Mouse (Mus musculus) adrenal gland (tissue): ENCODE measurements around the gene Rab5c.

ENCODE experiments used
- intact Hi-C: fragments of 180-260 bp; cut with DNase I; formaldehyde crosslinking; loops from one replicate; pipeline ENCODE4 v1.15.1; 2025

Gene Rab5c

DNA sequence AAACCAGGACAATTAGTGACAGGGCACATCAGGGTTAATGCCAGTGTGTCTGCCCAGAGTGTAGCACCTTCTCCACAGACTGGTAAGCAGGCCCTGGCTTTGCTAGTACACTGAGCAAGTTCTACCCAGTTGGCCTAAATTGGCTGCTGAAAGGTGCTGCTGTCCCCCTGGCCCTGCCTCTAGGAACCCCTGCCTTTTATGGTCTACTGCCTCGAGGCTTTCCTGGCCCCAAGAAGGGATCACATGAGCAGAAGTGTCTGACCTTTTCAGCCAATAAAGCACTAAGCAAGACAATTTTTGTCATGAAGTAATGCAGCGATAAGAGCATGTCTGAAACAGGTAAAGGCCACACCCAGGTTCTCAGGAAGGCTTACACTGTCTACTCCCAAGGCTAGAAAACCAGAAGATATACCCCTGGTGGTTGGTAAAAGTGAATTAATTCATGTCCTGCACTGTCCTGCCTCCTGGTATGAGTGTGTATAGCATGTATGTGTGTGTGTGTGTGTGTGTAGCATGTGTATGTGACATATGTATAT lies 15.5 kb downstream of the Rab5c start:
- intact Hi-C loops = no loop called here

DNA sequence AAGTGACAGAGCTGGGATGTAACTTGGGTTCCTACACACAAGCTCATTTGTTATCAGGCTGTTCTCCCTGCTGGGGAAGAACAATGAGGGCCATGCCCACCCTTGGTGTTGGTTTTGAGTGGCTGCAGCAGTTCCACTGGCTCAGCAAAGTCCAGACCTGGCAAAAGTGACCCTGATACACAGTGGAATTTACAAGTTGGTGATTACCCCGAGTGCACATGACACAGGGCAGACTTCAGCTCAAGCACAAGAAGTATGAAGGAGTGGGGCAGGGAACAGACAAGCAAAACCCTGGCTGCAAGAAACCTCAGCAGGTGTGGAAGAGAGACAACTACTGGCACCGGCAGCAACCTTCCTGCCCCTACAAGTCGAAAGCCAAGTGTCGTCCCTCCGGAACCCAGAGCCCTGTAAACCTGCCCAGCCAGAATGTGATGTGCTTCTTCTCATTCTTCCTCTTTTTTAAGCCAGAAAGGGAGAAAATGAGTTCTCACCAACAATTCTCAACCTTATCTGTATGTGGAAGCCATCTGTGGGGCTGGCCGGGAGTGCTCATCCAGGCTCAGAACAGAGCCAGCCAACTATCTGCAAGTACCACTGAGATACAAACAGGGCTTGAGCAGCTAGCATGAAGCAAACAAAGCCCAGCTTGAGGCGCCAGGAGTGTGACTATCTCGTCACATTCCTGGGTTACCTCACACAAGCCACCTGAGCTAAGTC lies 16.1 kb downstream of the Rab5c start:
- intact Hi-C loops = no loop called here

DNA sequence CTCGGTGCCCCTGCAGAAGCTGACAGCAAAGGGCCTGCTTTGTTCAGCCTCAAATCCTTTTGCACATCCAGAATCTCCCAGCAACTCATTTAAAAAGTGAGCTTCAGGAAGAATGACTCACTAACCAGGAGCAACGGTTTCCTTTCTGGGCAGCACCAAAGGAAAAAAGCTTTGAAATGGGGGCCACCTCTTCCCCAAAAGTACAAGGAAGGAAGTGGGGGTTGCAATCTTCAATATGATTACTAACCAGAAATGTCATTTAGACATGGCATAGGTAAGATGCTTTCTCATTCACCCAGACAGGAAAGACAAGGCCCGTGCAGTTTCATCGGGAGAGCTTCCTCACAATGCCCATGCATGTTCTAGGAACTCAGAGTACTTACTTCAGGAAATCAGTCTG lies 16.8 kb downstream of the Rab5c start:
- intact Hi-C loops = no loop called here

DNA sequence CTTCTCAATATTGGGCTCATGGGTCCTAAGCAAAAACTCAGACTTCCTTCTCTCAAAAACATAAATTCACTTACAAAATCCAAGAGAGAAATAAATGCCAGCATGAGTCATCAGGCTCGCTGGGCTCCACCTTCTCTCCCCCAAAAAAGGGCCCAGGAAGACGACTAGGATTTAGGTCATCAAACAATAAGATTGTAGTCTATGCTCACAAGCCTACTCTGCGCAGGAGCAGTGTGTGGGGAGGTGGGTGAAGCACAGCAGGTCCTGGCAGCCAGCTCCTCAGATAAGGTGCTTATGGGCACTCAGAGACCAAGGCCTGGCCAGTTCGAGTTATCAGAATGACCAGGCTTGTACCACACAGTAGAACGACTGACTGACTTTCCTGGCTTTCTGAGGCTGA lies 17.7 kb downstream of the Rab5c start:
- intact Hi-C loops = no loop called here

DNA sequence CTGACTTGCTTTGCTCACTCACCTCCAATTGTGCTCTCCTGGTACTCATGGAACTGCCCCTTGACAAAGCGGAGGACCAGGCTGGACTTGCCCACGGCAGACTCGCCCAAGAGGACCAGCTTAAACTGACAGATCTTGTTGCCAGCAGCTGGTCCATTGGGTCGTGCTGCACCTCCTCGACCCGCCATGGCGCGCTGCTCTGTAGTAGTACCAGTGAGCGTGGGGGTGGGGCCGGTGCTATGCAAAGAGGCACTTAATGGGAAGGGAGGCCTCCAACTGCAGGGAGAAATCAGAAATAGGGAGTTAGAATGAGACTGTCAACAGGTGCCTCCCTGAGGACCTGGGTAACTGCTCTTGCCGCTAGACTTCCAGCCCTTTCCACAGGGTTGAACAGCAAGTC lies 18.1 kb downstream of the Rab5c start:
- intact Hi-C loops = no loop called here

DNA sequence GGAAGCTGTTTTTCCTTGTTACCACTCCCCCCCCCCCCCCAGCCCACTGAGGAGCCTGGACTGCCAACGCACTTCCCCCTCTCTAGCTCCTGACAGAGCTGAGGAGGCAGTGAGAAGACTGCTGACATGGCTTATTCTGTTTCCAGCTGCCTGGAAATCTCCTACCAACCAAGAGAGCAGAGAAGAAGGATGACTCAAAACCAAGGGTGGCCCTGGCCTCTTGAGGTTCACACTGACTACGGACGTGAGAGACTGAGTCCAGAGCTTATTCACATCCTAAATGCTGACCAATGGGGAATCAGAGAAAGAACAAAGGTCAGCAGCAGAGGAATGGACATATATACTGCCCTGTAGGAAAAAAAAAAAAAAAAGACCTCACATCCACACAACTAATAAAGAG lies 18.7 kb downstream of the Rab5c start:
- intact Hi-C loops = no loop called here

DNA sequence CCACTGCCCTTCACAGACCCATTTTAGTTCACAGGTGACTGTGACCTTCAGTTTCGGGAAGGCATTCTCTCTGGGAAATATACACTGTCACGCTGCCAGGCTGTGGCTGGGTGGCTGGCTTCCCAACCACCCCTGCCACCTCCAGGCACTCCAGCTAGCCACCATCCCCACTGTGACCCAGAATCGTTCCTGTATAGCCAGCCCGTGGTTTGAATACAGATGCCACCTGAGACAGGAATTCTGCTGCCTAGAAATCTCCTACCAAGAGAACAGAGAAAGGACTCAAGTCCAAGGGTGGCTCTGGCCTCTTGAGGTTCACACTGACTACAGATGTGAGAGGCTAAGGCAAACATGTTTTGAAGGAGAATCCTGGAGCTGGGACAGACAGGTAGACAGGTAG lies 19.1 kb downstream of the Rab5c start:
- intact Hi-C loops = no loop called here

DNA sequence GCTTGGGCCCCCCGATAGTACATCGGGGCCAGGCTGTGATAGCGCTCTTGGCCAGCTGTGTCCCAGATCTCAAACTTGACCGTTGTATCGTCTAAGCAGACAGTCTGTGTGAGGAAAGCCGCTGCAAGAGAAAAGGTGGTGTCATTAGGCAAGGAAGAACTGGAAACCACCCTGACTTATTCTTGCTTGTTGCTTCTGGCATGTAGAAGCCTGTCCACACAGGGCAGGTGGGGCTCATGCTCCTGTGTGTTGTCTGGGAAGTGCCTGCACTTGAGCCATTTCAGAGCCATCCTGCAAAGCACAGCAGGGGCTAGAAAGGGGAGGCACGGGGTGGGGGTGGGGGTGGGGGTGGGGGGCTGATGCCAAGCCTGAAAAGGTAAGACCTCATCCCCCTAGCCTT lies 19.6 kb downstream of the Rab5c start:
- intact Hi-C loops = no loop called here

DNA sequence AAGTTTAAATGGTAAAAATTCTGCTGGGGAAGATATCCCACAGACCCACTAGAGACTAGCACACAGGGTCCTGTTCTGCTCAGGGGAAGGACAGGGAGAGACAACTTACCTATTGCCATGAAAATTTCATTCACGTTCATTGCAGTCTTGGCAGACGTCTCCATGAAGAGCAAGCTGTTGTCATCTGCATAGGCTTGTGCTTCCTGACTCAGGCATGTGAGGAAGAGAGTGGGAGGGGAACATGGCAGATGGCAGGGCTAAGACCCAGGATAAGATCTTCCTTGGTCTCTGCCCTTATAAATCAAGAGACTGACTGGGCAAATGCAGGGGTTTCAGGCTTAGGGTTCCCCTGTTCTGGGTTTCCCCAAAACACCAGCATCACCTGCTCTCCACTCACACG lies 21.4 kb downstream of the Rab5c start:
- intact Hi-C loops = no loop called here

DNA sequence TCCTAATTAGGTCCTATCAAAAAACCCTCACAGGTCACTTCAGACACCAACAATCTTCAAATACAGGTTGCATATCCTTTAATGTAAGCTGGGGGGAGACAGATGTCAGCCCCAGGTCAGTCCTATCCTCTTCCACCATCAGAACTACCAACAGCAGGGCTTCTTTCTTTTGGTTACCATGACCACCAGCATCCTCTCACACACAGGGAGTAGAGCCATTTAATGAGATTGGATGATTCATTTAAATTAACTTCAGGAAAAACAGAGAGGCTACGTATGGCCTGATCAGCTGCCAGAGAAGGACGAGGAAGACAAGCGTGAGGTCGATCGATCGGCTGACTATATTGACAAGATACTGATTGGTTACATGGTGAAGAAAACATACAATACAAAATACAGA lies 23.1 kb downstream of the Rab5c start:
- intact Hi-C loops = loop anchor here (5.0 kb wide), 2 partner anchors 32 to 47 kb away; partner anchors contain the start of gene Hcrt

DNA sequence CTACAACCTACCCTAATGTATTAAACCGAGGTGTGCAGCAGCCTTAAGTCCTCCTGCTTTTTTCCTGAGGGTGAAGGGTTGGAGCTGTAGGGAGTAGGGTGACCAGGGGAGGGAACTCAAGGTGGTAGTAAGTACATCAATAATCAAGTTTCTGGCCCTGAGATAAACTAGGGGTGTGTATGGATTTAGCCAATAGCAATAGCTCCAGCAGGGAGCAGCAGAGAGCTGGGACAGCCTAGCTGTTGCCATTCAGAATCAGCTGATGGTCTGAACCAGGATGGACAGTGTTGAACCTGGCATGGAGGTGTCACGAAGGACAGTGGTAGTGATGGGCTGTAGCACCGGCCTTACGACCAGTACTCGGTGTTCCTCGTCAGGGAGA lies 23.5 kb downstream of the Rab5c start:
- intact Hi-C loops = loop anchor here (5.0 kb wide), 2 partner anchors 33 to 48 kb away; partner anchors contain the start of gene Hcrt

DNA sequence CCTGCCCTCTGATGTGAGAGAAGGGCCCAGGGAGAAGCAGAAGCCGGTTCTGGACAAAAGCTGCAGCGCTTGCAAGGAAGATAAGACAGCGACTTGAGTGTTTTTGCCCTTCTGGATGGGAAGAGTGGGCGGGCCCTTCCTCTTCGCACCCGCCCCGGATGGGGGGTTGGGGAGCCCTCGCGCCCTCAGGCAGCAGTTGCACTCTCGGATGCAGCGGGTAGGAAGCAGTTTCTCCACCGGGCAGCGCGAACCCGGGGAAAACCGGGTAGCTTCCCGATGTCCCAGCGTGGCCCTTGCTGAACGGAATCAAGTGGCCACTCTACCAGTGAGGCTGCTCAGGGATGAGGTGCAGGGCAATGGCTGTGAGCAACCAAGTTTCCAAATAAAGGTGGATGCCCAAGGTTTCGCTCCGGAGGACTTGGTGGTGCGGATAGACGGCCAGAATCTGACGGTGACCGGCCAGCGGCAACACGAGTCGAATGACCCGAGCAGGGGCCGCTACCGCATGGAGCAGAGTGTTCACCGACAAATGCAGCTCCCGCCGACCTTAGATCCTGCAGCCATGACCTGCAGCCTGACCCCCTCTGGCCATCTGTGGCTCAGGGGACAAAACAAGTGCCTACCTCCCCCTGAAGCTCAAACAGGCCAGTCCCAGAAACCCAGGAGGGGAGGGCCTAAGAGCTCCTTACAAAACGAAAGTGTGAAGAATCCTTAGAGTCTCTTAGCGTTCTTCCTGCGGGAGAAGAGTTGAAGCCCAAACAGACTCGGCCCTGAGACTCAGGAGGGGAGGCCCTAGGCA lies 24.1 kb downstream of the Rab5c start, which contains the start of gene Hspb9:
TSS of gene Hspb9 (plus strand) at position 116 of the 799 bp plus-strand sequence.
- intact Hi-C loops = loop anchor here (5.0 kb wide), 2 partner anchors 33 to 48 kb away; partner anchors contain the start of gene Hcrt

DNA sequence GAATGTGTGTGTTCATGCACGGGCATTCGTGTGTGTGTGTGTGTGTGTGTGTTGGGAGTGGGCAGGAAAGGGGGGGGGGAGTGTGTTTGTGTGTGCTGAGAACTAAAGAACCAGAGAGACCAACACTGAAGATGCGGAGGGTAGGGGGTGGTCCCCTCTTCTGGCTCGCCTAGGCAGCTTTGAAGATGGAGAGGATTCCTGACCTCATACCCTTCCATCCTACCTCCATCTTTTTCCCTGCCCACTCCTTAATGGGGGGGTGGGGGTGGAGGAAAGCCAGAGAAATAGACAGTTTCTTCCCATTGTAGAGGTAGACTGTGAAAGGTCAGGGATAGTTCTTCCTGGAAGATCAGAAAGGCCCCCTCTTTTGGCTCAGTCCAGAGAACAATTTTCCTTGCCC lies 24.8 kb downstream of the Rab5c start:
- intact Hi-C loops = loop anchor here (5.0 kb wide), 2 partner anchors 34 to 49 kb away; partner anchors contain the start of gene Hcrt

DNA sequence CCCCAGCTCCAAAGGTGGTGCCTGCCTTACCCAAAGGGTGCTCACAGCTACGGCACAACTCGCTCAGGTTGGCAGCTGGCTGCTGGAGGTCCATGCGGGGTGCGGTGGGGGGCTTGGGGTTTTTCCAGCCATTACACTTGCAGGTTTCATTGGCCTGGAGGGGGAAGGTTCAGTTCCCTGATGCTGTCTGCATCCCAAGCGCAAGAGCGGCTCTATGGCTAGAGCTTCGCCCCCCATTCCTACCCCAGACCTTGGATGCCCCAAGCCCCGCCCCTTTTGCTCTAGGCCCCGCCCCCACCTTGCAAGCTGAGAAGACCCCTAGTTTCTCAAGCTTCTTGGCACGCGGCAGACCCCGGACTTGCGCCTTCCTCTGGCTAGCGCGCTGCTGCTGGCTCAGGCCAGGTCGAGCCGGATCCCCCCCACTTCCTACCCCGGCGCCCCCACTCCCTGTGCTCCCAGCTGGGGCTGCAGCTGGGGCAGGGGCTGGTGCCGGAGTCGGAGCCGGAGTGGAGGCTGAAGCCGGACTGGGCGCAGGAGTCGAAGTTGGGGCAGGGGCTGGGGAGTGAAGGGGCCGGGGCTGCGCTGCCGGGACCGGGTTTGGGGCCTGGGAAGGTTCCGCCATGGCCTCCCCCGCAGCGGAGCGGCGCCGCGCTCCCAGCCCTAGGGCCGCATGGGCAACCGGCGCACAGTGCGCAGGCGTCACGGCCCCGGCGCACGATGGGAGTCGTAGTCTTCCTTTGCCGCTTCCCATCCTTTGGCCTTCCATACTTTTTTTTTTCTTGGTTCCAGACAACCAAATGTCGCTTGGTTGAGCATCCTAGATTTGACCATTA lies 26.0 kb downstream of the Rab5c start, which contains the start of gene Kat2a:
TSS of gene Kat2a (minus strand) at position 683 of the 833 bp plus-strand sequence.
- intact Hi-C loops = loop anchor here (5.0 kb wide), 2 partner anchors 35 to 50 kb away; partner anchors contain the start of gene Hcrt

DNA sequence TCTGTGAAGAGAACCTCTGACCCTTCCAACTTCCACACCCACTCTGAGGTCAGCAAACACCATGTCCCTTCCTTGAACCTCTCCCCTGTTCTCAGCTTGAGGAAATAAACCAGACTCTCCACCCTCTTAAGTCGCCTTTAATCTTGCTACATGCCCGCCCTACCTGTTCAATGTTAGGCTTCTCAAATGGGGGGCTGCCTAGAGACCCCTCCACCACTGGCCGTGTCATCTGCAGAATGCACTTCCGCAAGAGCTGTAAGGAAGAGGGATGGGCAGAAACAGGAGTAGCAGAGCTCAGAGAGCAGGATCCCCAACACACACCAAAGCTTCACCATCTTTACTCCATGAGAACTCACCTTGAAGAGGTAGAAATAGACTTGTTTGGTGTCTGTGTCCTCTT lies 27.0 kb downstream of the Rab5c start:
- intact Hi-C loops = loop anchor here (5.0 kb wide), 2 partner anchors 36 to 51 kb away; partner anchors contain the start of gene Hcrt

DNA sequence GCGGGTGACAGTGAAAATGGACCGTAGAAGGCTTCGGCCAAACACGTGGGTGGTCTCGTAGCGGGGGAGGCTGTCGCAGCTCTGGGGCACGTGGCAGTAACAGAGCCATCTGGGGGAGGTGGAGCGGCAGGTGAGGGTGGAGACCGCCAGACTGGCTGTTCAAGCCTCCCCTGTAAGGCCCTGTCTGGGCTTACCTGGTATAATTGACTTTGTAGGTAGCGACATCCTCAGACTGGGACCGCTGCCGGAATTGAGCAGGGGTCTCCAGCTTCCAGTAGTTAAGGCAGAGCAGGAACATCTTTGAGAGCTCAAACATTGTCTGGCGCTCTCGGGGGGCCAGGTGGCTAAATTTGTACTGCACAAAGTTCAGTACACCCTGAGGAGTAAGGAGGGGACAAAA lies 27.5 kb downstream of the Rab5c start:
- intact Hi-C loops = loop anchor here (5.0 kb wide), 2 partner anchors 37 to 52 kb away; partner anchors contain the start of gene Hcrt

DNA sequence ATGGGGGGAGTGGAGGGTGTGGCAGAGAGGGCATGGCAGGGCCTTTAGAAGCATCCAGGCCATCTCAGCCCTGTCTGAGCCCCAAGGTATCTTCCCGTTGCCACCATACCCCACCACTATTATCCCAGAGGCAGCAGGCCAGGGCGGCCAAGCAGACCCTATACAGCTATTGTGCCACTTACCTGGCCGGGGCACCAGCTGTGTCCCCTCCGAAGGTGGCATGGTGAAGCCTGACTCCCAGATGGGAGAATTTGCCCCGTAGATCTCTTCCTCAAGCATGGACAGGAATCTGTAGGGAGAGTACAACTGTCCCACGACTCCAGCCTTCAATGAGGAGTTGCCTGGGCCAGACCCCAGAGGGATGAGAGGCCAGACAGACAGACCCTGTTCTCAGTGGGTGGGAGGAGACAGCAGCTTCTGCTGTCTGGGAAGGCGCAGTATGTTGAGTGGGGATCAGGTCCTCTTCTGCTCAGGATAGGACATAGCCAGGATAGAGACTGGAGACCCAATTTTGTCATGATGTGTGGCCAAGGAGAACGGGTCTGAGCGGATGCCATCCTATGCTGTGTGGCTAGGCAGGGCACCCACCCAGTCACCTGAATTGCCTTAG lies 28.7 kb downstream of the Rab5c start:
- intact Hi-C loops = no loop called here

DNA sequence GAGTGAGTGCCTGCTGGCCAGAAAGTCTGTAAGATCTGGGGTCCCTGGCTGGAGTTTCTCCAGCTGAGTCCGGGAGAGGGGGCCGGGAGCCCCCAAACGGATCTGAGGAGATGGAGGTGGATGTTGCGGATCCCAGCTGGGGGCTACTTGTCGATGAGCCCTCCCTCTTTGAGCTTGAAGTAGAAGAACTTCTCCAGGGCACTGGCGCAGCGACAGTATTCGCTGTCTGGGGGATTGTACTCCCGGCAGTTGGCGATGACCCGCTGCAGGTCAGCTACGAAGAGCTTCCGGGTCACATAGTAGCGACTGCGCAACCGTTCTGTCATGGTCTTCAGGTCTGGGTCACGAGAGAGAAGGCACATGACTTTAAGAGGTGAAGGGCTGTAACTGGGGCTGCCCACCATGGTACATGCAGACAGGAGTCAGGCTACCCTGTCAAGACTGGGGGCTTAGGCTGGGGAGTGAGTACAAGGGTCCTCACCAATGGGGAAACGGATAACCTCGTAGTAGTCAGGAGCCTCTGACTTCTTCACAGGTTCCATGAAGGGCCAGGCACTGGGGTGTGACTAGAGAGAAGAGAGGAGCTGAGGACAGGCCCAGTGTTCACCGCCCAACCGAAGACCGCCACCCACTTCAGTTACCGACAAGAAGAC lies 32.8 kb downstream of the Rab5c start:
- intact Hi-C loops = no loop called here

DNA sequence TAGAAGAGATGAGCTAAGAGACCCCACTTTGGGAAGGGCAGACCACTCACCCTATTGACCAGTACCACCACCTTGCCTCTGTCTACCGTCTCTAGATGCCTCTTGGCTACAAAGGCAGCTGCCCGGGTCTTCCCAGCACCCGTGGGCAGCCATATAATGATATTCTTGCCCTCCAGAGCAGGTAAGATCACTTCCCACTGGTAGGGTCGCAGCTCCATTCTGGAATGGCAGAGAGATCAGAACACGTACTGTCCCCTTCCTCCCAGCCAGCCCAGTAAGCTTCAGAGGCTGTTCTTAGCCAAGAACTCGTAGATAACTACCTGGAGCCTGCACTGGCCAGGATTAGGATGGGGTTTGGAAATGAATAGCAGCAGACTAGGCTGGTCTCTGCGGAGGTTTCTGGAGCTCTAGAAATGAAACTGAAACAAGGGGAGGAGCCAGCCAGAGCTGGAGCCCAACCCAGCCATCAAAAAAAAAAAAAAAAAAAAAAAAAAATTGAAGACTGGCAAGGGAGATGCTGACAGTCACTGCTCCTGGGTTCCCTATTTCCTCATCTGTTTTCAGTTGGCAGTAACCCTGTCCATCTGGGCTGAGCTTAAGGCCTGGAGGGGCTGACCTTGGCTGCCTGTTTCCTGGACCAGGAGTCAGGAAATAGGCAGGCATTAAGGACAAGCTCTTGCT lies 34.0 kb downstream of the Rab5c start, which contains the start of gene Dhx58:
TSS of gene Dhx58 (minus strand) at position 421 of the 681 bp plus-strand sequence.
- intact Hi-C loops = loop anchor here (5.0 kb wide), 1 partner anchor 132 kb away; the partner anchor contains the start of gene Cnp
